In the genomic region with DNA sequence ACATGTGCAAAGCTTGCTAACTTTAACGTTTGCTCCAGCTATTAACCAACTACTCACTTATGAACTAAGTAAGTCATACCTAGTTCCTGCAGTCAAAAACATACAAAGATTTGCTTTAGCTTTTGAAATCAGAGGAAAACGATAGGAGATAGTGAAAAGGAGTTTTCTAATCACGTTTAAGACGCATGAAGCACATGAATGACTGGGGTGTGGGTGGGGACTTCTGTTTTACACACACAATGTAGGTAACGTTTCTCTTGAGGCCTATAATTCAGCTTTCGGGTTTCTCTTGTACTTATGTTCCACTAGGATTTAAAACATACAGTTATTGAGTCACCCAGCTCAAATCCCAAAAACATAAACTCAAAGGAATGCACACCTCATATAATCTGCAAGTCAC, we compare ENCODE assay signal across 9 mouse cellular contexts. TPM values are rescaled to one million over a fixed set of nuclear protein-coding genes. Genes with fewer than 3 reads are reported as not detected.
DNase-seq lines count a peak whose midpoint lies in the region; ATAC-seq lines count a peak whose summit lies in the region.
"Had no signal": no experiment of that assay in that cellular context is flagged by ENCODE, and none has a peak within 500 bp of the region (broad histone marks: within the 10 kb centered on the region; RNA-seq: fewer than 3 reads in every experiment).

No protein-coding gene starts in this region.

- ATAC-seq in lung, embryonic 16.5 days (ENCODE audit: low read depth) = no peak
- no peak for ATAC-seq in embryonic facial prominence, embryonic 12.5 days (ENCODE audit: insufficient number of reproducible peaks, insufficient read depth, low FRiP score, low TSS enrichment)
- no peak for ATAC-seq in limb, embryonic 11.5 days (ENCODE audit: insufficient number of reproducible peaks, low FRiP score, low TSS enrichment, low read depth)
- ATAC-seq in stomach, embryonic 14.5 days (ENCODE audit: insufficient number of reproducible peaks, insufficient read depth, low FRiP score, low read depth) = no peak

- H3K4me2 ChIP-seq in lung, embryonic 16.5 days (ENCODE audit: low read depth, low read length) = peak overlapping the region; percentile 80
- peak overlapping the region; percentile 90 for H3K4me2 ChIP-seq in embryonic facial prominence, embryonic 12.5 days (replicated peaks)
- peak overlapping the region; percentile 69 for H3K4me2 ChIP-seq in limb, embryonic 11.5 days (ENCODE audit: low read depth, severe bottlenecking)
- peak overlapping the region; percentile 60 for H3K4me2 ChIP-seq in stomach, embryonic 14.5 days (replicated peaks; ENCODE audit: low read depth, low read length)

- H3K9me3 ChIP-seq in lung, embryonic 16.5 days (ENCODE audit: control insufficient read depth, low read length) = no peaks in the 10 kb centered on the region
- H3K9me3 ChIP-seq in embryonic facial prominence, embryonic 12.5 days = no peaks in the 10 kb centered on the region
- no peaks in the 10 kb centered on the region for H3K9me3 ChIP-seq in limb, embryonic 11.5 days (ENCODE audit: control insufficient read depth, low read length)
- H3K9me3 ChIP-seq in stomach, embryonic 14.5 days (ENCODE audit: control insufficient read depth, low read depth, low read length) = no peaks in the 10 kb centered on the region

- peaks cover 9% of the 10 kb centered on the region for H3K4me1 ChIP-seq in lung, embryonic 16.5 days (replicated peaks; ENCODE audit: control insufficient read depth, insufficient read depth, low read length)
- H3K4me1 ChIP-seq in embryonic facial prominence, embryonic 12.5 days = peaks cover 17% of the 10 kb centered on the region
- H3K4me1 ChIP-seq in limb, embryonic 11.5 days (ENCODE audit: control insufficient read depth, insufficient read depth, low read length) = peaks cover 7% of the 10 kb centered on the region; the same call in 1 of the 2 replicates
- H3K4me1 ChIP-seq in stomach, embryonic 14.5 days (ENCODE audit: control insufficient read depth, insufficient read depth, low read length) = peaks cover 4% of the 10 kb centered on the region

- peak overlapping the region; percentile 98 for H3K4me3 ChIP-seq in lung, embryonic 16.5 days (ENCODE audit: low read length)
- peak overlapping the region; percentile 93 for H3K4me3 ChIP-seq in embryonic facial prominence, embryonic 12.5 days
- peak overlapping the region; percentile 99 for H3K4me3 ChIP-seq in limb, embryonic 11.5 days (ENCODE audit: low read depth, low read length)
- peak overlapping the region; percentile 99 for H3K4me3 ChIP-seq in stomach, embryonic 14.5 days (ENCODE audit: low read depth, low read length)

- H3K27me3 ChIP-seq in lung, embryonic 16.5 days (ENCODE audit: control insufficient read depth, insufficient read depth, low read depth, low read length) = no peaks in the 10 kb centered on the region
- no peaks in the 10 kb centered on the region for H3K27me3 ChIP-seq in embryonic facial prominence, embryonic 12.5 days
- H3K27me3 ChIP-seq in limb, embryonic 11.5 days (ENCODE audit: control insufficient read depth, insufficient read depth, low read length) = no peaks in the 10 kb centered on the region
- H3K27me3 ChIP-seq in stomach, embryonic 14.5 days (ENCODE audit: control insufficient read depth, insufficient read depth, low read length) = no peaks in the 10 kb centered on the region

- no peak for DNase-seq in lung, postnatal 10 days
- DNase-seq in limb, embryonic 11.5 days (ENCODE audit: low spot score) = no peak
- DNase-seq in left cerebral cortex, postnatal 14 days (ENCODE audit: low spot score in 2 of 2) = no peak
- DNase-seq in right cerebral cortex, postnatal 36 days (ENCODE audit: low spot score in 2 of 2) = no peak
- DNase-seq in thymus, postnatal 4 days = no peak
- DNase-seq: cerebellum, postnatal 10 days had no signal

- H3K9ac ChIP-seq in lung, embryonic 16.5 days (ENCODE audit: low read length) = peak overlapping the region; percentile 99
- H3K9ac ChIP-seq in embryonic facial prominence, embryonic 12.5 days = peak overlapping the region; percentile 99
- H3K9ac ChIP-seq in limb, embryonic 11.5 days (ENCODE audit: low read length) = peak overlapping the region; percentile 94
- H3K9ac ChIP-seq in stomach, embryonic 14.5 days (replicated peaks; ENCODE audit: low read depth, low read length) = peak overlapping the region; percentile 96

- 25% methylated on average over 6 of the region's 6 CpGs for WGBS in lung, embryonic 16.5 days
- 41% methylated on average over 6 of the region's 6 CpGs for WGBS in embryonic facial prominence, embryonic 12.5 days
- 42% methylated on average over 6 of the region's 6 CpGs for WGBS in limb, embryonic 11.5 days
- WGBS in stomach, embryonic 14.5 days = 30% methylated on average over 6 of the region's 6 CpGs

- no peak overlapping the region for H3K27ac ChIP-seq in lung, embryonic 16.5 days (ENCODE audit: low read length)
- no peak overlapping the region for H3K27ac ChIP-seq in embryonic facial prominence, embryonic 12.5 days
- H3K27ac ChIP-seq in limb, embryonic 11.5 days (replicated peaks; ENCODE audit: low read depth, low read length) = no peak overlapping the region
- no peak overlapping the region for H3K27ac ChIP-seq in stomach, embryonic 14.5 days (ENCODE audit: low read length)

- H3K36me3 ChIP-seq in lung, embryonic 16.5 days (ENCODE audit: control insufficient read depth, insufficient read depth, low read length) = peaks cover 28% of the 10 kb centered on the region
- peaks cover 40% of the 10 kb centered on the region for H3K36me3 ChIP-seq in embryonic facial prominence, embryonic 12.5 days
- peaks cover 20% of the 10 kb centered on the region for H3K36me3 ChIP-seq in limb, embryonic 11.5 days (ENCODE audit: control insufficient read depth, insufficient read depth, low read length)
- H3K36me3 ChIP-seq in stomach, embryonic 14.5 days (ENCODE audit: control insufficient read depth, insufficient read depth, low read length) = peaks cover 40% of the 10 kb centered on the region

- intact Hi-C loops in left cerebral cortex, postnatal 14 days (cut with DNase I) = loop anchor here (2.0 kb wide), 1 partner anchor 40 kb away; a partner anchor contains a TSS

RNA-seq across cellular contexts. Expression of a gene that starts 1.2 kb away (rescaled TPM):
- polyA plus RNA-seq in lung, embryonic 16.5 days (2015; fragmentation: Nextera tagmentation; extraction: Ambion mirVana) = 405 and 406 TPM in 2 replicates
- 400 and 412 TPM in 2 replicates for polyA plus RNA-seq in embryonic facial prominence, embryonic 12.5 days (2016; fragmentation: Nextera tagmentation; extraction: Ambion mirVana)
- 450 and 461 TPM in 2 replicates for polyA plus RNA-seq in limb, embryonic 11.5 days (2014; fragmentation: Nextera tagmentation; extraction: Ambion mirVana)
- polyA plus RNA-seq in stomach, embryonic 14.5 days (2014; fragmentation: Nextera tagmentation; extraction: Ambion mirVana) = 501 and 502 TPM in 2 replicates
- 100 to 1,000 TPM; 590 to 599 TPM for total RNA-seq in left cerebral cortex, postnatal 14 days (2021)

RNA-seq across cellular contexts. Expression of a gene that starts 39.9 kb away (rescaled TPM):
- 42.1 and 43.9 TPM in 2 replicates for polyA plus RNA-seq in lung, embryonic 16.5 days (2015; fragmentation: Nextera tagmentation; extraction: Ambion mirVana)
- 47.2 and 48.5 TPM in 2 replicates for polyA plus RNA-seq in embryonic facial prominence, embryonic 12.5 days (2016; fragmentation: Nextera tagmentation; extraction: Ambion mirVana)
- polyA plus RNA-seq in limb, embryonic 11.5 days (2014; fragmentation: Nextera tagmentation; extraction: Ambion mirVana) = 25.3 and 27.1 TPM in 2 replicates
- polyA plus RNA-seq in stomach, embryonic 14.5 days (2014; fragmentation: Nextera tagmentation; extraction: Ambion mirVana) = 51.9 and 54.1 TPM in 2 replicates
- 10 to 100 TPM; 10.1 to 12.2 TPM for total RNA-seq in left cerebral cortex, postnatal 14 days (2021)

RNA-seq across cellular contexts. Expression of a gene that starts 40.1 kb away (rescaled TPM):
- polyA plus RNA-seq in lung, embryonic 16.5 days (2015; fragmentation: Nextera tagmentation; extraction: Ambion mirVana) = 13.6 and 16.2 TPM in 2 replicates
- 33.0 and 35.4 TPM in 2 replicates for polyA plus RNA-seq in embryonic facial prominence, embryonic 12.5 days (2016; fragmentation: Nextera tagmentation; extraction: Ambion mirVana)
- polyA plus RNA-seq in limb, embryonic 11.5 days (2014; fragmentation: Nextera tagmentation; extraction: Ambion mirVana) = 29.1 and 33.0 TPM in 2 replicates
- polyA plus RNA-seq in stomach, embryonic 14.5 days (2014; fragmentation: Nextera tagmentation; extraction: Ambion mirVana) = 24.5 and 27.6 TPM in 2 replicates
- total RNA-seq in left cerebral cortex, postnatal 14 days (2021) = 10 to 100 TPM; 15.8 to 16.1 TPM

RNA-seq across cellular contexts. Expression of a gene that starts 58.5 kb away (rescaled TPM):
- polyA plus RNA-seq in lung, embryonic 16.5 days (2015; fragmentation: Nextera tagmentation; extraction: Ambion mirVana) = 210 and 220 TPM in 2 replicates
- 366 and 400 TPM in 2 replicates for polyA plus RNA-seq in embryonic facial prominence, embryonic 12.5 days (2016; fragmentation: Nextera tagmentation; extraction: Ambion mirVana)
- polyA plus RNA-seq in limb, embryonic 11.5 days (2014; fragmentation: Nextera tagmentation; extraction: Ambion mirVana) = 359 and 371 TPM in 2 replicates
- polyA plus RNA-seq in stomach, embryonic 14.5 days (2014; fragmentation: Nextera tagmentation; extraction: Ambion mirVana) = 236 and 261 TPM in 2 replicates
- total RNA-seq in left cerebral cortex, postnatal 14 days (2021) = 10 to 100 TPM; 32.1 to 35.0 TPM
